In the genomic region with DNA sequence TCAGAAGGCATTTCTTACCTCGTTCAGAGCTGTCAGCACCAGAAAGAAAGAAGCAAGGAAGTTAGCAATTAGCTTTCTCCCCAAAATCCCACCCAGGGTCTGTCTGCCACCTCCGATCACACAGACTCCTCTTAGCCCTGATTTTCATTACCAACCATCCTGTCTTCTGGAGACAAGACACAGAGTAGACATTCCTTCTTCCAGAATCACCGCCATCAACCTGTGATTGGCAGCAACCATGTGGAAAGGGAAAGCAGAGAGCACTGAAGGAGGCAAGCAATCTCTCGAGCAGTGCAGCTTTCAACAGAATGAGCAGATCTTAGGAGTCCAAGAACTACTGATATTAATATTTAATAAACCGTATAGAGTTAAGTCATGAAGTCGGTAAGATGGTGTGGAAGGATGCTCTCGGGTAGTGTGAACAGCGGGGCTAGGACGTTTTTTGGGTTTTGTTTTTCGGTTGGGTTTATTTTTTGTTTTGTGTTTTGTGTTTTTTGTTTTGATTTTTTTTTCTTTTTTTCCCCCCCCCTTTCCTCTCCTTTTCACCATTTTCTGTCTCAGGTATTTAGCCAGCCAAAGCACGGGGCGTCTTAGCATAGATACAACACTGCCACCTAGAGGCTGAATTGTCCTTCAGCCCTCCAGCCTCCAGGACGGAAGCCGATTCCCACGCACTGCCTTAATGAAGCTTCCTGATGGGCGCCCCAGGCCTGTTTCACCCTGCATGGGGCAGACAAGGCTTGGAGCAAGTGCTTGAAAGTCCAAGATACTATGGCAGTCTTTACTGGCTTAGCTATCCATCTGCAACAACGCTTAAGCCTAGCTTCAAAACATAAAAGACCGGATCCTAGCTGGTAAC, we compare ENCODE assay signal across 8 mouse cellular contexts.
DNase-seq lines count a peak whose midpoint lies in the region; ATAC-seq and TF ChIP-seq lines count a peak whose summit lies in the region.

No protein-coding gene starts in this region.

- DNase-seq in CD4-positive, CD25-positive, alpha-beta regulatory T cell, adult 2 months (ENCODE audit: low read depth, low spot score): peak; percentile 4
- peak; percentile 55 to 81 for DNase-seq in cerebellum, postnatal 4 days (ENCODE audit: low spot score in 2 of 2)
- DNase-seq in gastrocnemius, adult 2 months: peak; percentile 50
- DNase-seq in left cerebral cortex, adult 8-10 months (ENCODE audit: low spot score in 2 of 2): peak; percentile 32 to 41
- peak; percentile 96 for DNase-seq in midbrain, embryonic 11.5 days (ENCODE audit: low spot score, missing footprints)

- no peak overlapping the region for H3K27ac ChIP-seq in gastrocnemius, adult 2 months
- H3K27ac ChIP-seq in intestine, embryonic 15.5 days: no peak overlapping the region
- H3K27ac ChIP-seq in midbrain, embryonic 11.5 days (ENCODE audit: low read depth, low read length): no peak overlapping the region
- no peak overlapping the region for H3K27ac ChIP-seq in stomach, embryonic 14.5 days (ENCODE audit: low read length)

- TF ChIP-seq CTCF in gastrocnemius, adult 2 months (IDR thresholded peaks at IDR 0.05): peak; percentile 78

- no peaks in the 10 kb centered on the region for H3K36me3 ChIP-seq in intestine, embryonic 15.5 days
- H3K36me3 ChIP-seq in midbrain, embryonic 11.5 days (ENCODE audit: control insufficient read depth, insufficient read depth, low read length): no peaks in the 10 kb centered on the region
- H3K36me3 ChIP-seq in stomach, embryonic 14.5 days (ENCODE audit: control insufficient read depth, insufficient read depth, low read length): no peaks in the 10 kb centered on the region

- H3K4me1 ChIP-seq in intestine, embryonic 15.5 days (replicated peaks): no peaks in the 10 kb centered on the region
- no peaks in the 10 kb centered on the region for H3K4me1 ChIP-seq in midbrain, embryonic 11.5 days (ENCODE audit: control insufficient read depth, insufficient read depth, low read length)
- H3K4me1 ChIP-seq in stomach, embryonic 14.5 days (ENCODE audit: control insufficient read depth, insufficient read depth, low read length): no peaks in the 10 kb centered on the region

- H3K9ac ChIP-seq in intestine, embryonic 15.5 days: no peak overlapping the region
- H3K9ac ChIP-seq in midbrain, embryonic 11.5 days (ENCODE audit: low read length): no peak overlapping the region
- no peak overlapping the region for H3K9ac ChIP-seq in stomach, embryonic 14.5 days (replicated peaks; ENCODE audit: low read depth, low read length)

- no peak overlapping the region for H3K4me3 ChIP-seq in gastrocnemius, adult 2 months
- H3K4me3 ChIP-seq in intestine, embryonic 15.5 days (replicated peaks): no peak overlapping the region
- no peak overlapping the region for H3K4me3 ChIP-seq in midbrain, embryonic 11.5 days (ENCODE audit: low read depth, low read length)
- H3K4me3 ChIP-seq in stomach, embryonic 14.5 days (ENCODE audit: low read depth, low read length): no peak overlapping the region

- H3K9me3 ChIP-seq in intestine, embryonic 15.5 days: no peaks in the 10 kb centered on the region
- no peaks in the 10 kb centered on the region for H3K9me3 ChIP-seq in midbrain, embryonic 11.5 days (ENCODE audit: control insufficient read depth, low read length)
- H3K9me3 ChIP-seq in stomach, embryonic 14.5 days (ENCODE audit: control insufficient read depth, low read depth, low read length): no peaks in the 10 kb centered on the region

- WGBS in intestine, embryonic 15.5 days: 41% methylated on average over 18 of the region's 18 CpGs
- WGBS in midbrain, embryonic 11.5 days: 38% methylated on average over 18 of the region's 18 CpGs
- WGBS in stomach, embryonic 14.5 days: 39% methylated on average over 18 of the region's 18 CpGs

- intact Hi-C loops in gastrocnemius, adult 2 months (cut with DNase I): loop anchor here (2.0 kb wide), 1 partner anchor 83 kb away; no protein-coding TSS in a partner anchor

- H3K4me2 ChIP-seq in intestine, embryonic 15.5 days (replicated peaks): no peak overlapping the region
- peak overlapping the region; percentile 24; the same call in 1 of the 2 replicates for H3K4me2 ChIP-seq in midbrain, embryonic 11.5 days
- H3K4me2 ChIP-seq in stomach, embryonic 14.5 days (replicated peaks; ENCODE audit: low read depth, low read length): no peak overlapping the region; the same call in 1 of the 2 replicates

- H3K27me3 ChIP-seq in intestine, embryonic 15.5 days (replicated peaks): no peaks in the 10 kb centered on the region; the same call in 1 of the 2 replicates
- H3K27me3 ChIP-seq in midbrain, embryonic 11.5 days (ENCODE audit: control insufficient read depth, insufficient read depth, low read length): no peaks in the 10 kb centered on the region
- no peaks in the 10 kb centered on the region for H3K27me3 ChIP-seq in stomach, embryonic 14.5 days (ENCODE audit: control insufficient read depth, insufficient read depth, low read length)

- no peak for ATAC-seq in CD4-positive, CD25-positive, alpha-beta regulatory T cell, adult 4 months
- ATAC-seq in intestine, embryonic 15.5 days: peak; percentile 78; the same call in 1 of the 2 replicates
- peak; percentile 94 for ATAC-seq in midbrain, embryonic 11.5 days (ENCODE audit: low FRiP score)
- peak; percentile 46; the same call in 1 of the 2 replicates for ATAC-seq in stomach, embryonic 14.5 days (ENCODE audit: insufficient number of reproducible peaks, insufficient read depth, low FRiP score, low read depth)

Comparison
In these comparisons a context has a peak if more than half of its experiments do, and no peak if none do; other contexts are left out.
1. DNase-seq: peak in every context shown above with its lines; median percentile 96 in midbrain, embryonic 11.5 days; 68 in cerebellum, postnatal 4 days; 50 in gastrocnemius, adult 2 months; 36 in left cerebral cortex, adult 8-10 months; 4 in CD4-positive, CD25-positive, alpha-beta regulatory T cell, adult 2 months.